ENCODE assay signal across 7 mouse cellular contexts in genomic region chr7:38182596-38182961, GRCm38 (mm10). TPM values are rescaled to one million over a fixed set of nuclear protein-coding genes. Genes with fewer than 3 reads are reported as not detected.
A peak's percentile ranks its signal among the peaks of the same experiment; 100 is the strongest.
DNase-seq lines count a peak whose midpoint lies in the region; ATAC-seq and TF ChIP-seq lines count a peak whose summit lies in the region.

No protein-coding gene starts in this region.

- no peaks in the 10 kb centered on the region for H3K36me3 ChIP-seq in embryonic facial prominence, embryonic 10.5 days (replicated peaks)
- H3K36me3 ChIP-seq in limb, embryonic 13.5 days: no peaks in the 10 kb centered on the region
- H3K36me3 ChIP-seq in midbrain, embryonic 15.5 days (replicated peaks): no peaks in the 10 kb centered on the region
- no peaks in the 10 kb centered on the region for H3K36me3 ChIP-seq in spleen, adult 2 months (ENCODE audit: control insufficient read depth, insufficient read depth, low read length)

- ATAC-seq in limb, embryonic 13.5 days (ENCODE audit: low FRiP score, low read depth): no peak; the same call in 1 of the 2 replicates
- no peak for ATAC-seq in midbrain, embryonic 15.5 days (replicated peaks)

- H3K4me2 ChIP-seq in limb, embryonic 13.5 days (replicated peaks): peak overlapping the region; percentile 95
- peak overlapping the region; percentile 86 for H3K4me2 ChIP-seq in midbrain, embryonic 15.5 days

- no peaks in the 10 kb centered on the region for H3K9me3 ChIP-seq in embryonic facial prominence, embryonic 10.5 days
- no peaks in the 10 kb centered on the region for H3K9me3 ChIP-seq in limb, embryonic 13.5 days
- no peaks in the 10 kb centered on the region for H3K9me3 ChIP-seq in midbrain, embryonic 15.5 days

- peak overlapping the region; percentile 82 for H3K9ac ChIP-seq in limb, embryonic 13.5 days
- H3K9ac ChIP-seq in midbrain, embryonic 15.5 days: no peak overlapping the region

- H3K27ac ChIP-seq in embryonic facial prominence, embryonic 10.5 days (replicated peaks): peak overlapping the region; percentile 90; the same call in 1 of the 2 replicates
- H3K27ac ChIP-seq in limb, embryonic 13.5 days: peak overlapping the region; percentile 81; the same call in 1 of the 2 replicates
- no peak overlapping the region for H3K27ac ChIP-seq in midbrain, embryonic 15.5 days
- peak overlapping the region; percentile 96 for H3K27ac ChIP-seq in spleen, adult 2 months (ENCODE audit: insufficient read depth, low read length)

- H3K4me3 ChIP-seq in embryonic facial prominence, embryonic 10.5 days: peak overlapping the region; percentile 78
- peak overlapping the region; percentile 68 for H3K4me3 ChIP-seq in limb, embryonic 13.5 days
- peak overlapping the region; percentile 53; the same call in 1 of the 2 replicates for H3K4me3 ChIP-seq in midbrain, embryonic 15.5 days
- peak overlapping the region; percentile 82; the same call in 1 of the 2 replicates for H3K4me3 ChIP-seq in spleen, adult 2 months (ENCODE audit: extremely low read depth, insufficient read depth, insufficient read length)

- TF ChIP-seq POLR2A in spleen, adult 2 months (IDR thresholded peaks at IDR 0.05; ENCODE audit: low read depth, low read length): no peak

- peak; percentile 99 for TF ChIP-seq CTCF in spleen, adult 2 months (IDR thresholded peaks at IDR 0.05; ENCODE audit: extremely low read depth, insufficient read depth, insufficient read length, insufficient replicate concordance)

- WGBS in embryonic facial prominence, embryonic 10.5 days: under 1% methylated on average over 11 of the region's 11 CpGs
- under 1% methylated on average over 11 of the region's 11 CpGs for WGBS in limb, embryonic 13.5 days
- WGBS in midbrain, embryonic 15.5 days: under 1% methylated on average over 11 of the region's 11 CpGs
- WGBS in spleen, adult 2 months: under 1% methylated on average over 11 of the region's 11 CpGs

- peaks cover 20% of the 10 kb centered on the region for H3K4me1 ChIP-seq in embryonic facial prominence, embryonic 10.5 days
- H3K4me1 ChIP-seq in limb, embryonic 13.5 days: peaks cover 17% of the 10 kb centered on the region
- peaks cover 17% of the 10 kb centered on the region for H3K4me1 ChIP-seq in midbrain, embryonic 15.5 days
- H3K4me1 ChIP-seq in spleen, adult 2 months (ENCODE audit: control insufficient read depth, insufficient read depth, insufficient read length): peaks cover 16% of the 10 kb centered on the region

- peak; percentile 93 for DNase-seq in adrenal gland, postnatal 14 days
- DNase-seq in embryonic facial prominence, embryonic 10.5 days (ENCODE audit: low spot score): peak; percentile 89
- peak; percentile 97 for DNase-seq in heart, adult 11 months
- peak; percentile 88 for DNase-seq in kidney, adult 18-20 months
- peak; percentile 63 to 82 for DNase-seq in spleen, adult 2 months (ENCODE audit: low read depth in 1 of 2, low spot score in 2 of 2)

- no peaks in the 10 kb centered on the region for H3K27me3 ChIP-seq in embryonic facial prominence, embryonic 10.5 days (replicated peaks; ENCODE audit: low read depth, poor library complexity, severe bottlenecking)
- no peaks in the 10 kb centered on the region for H3K27me3 ChIP-seq in limb, embryonic 13.5 days
- no peaks in the 10 kb centered on the region for H3K27me3 ChIP-seq in midbrain, embryonic 15.5 days (replicated peaks)
- no peaks in the 10 kb centered on the region for H3K27me3 ChIP-seq in spleen, adult 2 months (ENCODE audit: control insufficient read depth, insufficient read depth, low read length)

RNA-seq across cellular contexts. Expression of gene 1600014C10Rik, which starts 0.4 kb away (rescaled TPM):
- 36.1 and 50.2 TPM in 2 replicates for total RNA-seq in adrenal gland, postnatal 14 days (2021)
- 15.5 and 17.4 TPM in 2 replicates for polyA plus RNA-seq in embryonic facial prominence, embryonic 10.5 days (2016; fragmentation: Nextera tagmentation; extraction: Ambion mirVana)
- polyA plus RNA-seq in limb, embryonic 13.5 days (2015; fragmentation: Nextera tagmentation; extraction: Ambion mirVana): 18.3 and 19.8 TPM in 2 replicates
- polyA plus RNA-seq in midbrain, embryonic 15.5 days (2015; fragmentation: Nextera tagmentation; extraction: Ambion mirVana): 29.5 and 31.9 TPM in 2 replicates
- 14.1 and 19.5 TPM in 2 replicates for polyA plus RNA-seq in spleen, adult 2 months (2012; rRNA removed)

RNA-seq across cellular contexts. Expression of gene Plekhf1, which starts 45.2 kb away (rescaled TPM):
- total RNA-seq in adrenal gland, postnatal 14 days (2021): 6.0 and 7.6 TPM in 2 replicates
- polyA plus RNA-seq in embryonic facial prominence, embryonic 10.5 days (2016; fragmentation: Nextera tagmentation; extraction: Ambion mirVana): 3.0 and 3.3 TPM in 2 replicates
- 3.6 and 3.7 TPM in 2 replicates for polyA plus RNA-seq in limb, embryonic 13.5 days (2015; fragmentation: Nextera tagmentation; extraction: Ambion mirVana)
- polyA plus RNA-seq in midbrain, embryonic 15.5 days (2015; fragmentation: Nextera tagmentation; extraction: Ambion mirVana): 0.48 and 0.72 TPM in 2 replicates
- 1.6 TPM in 2 replicates for polyA plus RNA-seq in spleen, adult 2 months (2012; rRNA removed)
